Mouse (Mus musculus): ENCODE data around the gene Rhebl1. TPM values are rescaled to one million over a fixed set of nuclear protein-coding genes. Genes with fewer than 3 reads are reported as not detected.

Rhebl1 gene
- total and polyA plus RNA-seq, 3 experiments: 10.1 to 16.6 TPM; not detected in 1

GRCm38 (mm10) chr15:98832161-98833058 lies 61.9 kb downstream of the Rhebl1 start:
- Histone ChIP-seq H3K4me1 (ENCODE audit: control insufficient read depth in 1 of 2, insufficient read depth in 2 of 2, low read length in 2 of 2) (peaks cover 15 to 25% of the 10 kb centered on the region in 2 experiments), H3K79me2 (ENCODE audit: control insufficient read depth, insufficient read depth, low read length, poor library complexity) (peaks cover 27% of the 10 kb centered on the region), H3K36me3 (ENCODE audit: control insufficient read depth in 1 of 2, insufficient read depth in 2 of 2, low read length in 2 of 2) (peaks cover 3 to 25% of the 10 kb centered on the region in 2 experiments; a peak in 3 of 4 replicates), H3K27me3 (ENCODE audit: control insufficient read depth in 1 of 2, insufficient read depth in 2 of 2, low read length in 2 of 2) (no peaks in the 10 kb centered on the region), H3K9ac (ENCODE audit: control insufficient read depth, low read depth, low read length, poor library complexity, severe bottlenecking) (peak overlapping the region; percentile 75), H3K27ac (ENCODE audit: control insufficient read depth, low read depth, low read length) (peak overlapping the region; percentile 97), H3K4me3 (ENCODE audit: control insufficient read depth in 1 of 2, insufficient read depth in 1 of 2, low read depth in 2 of 2, low read length in 2 of 2) (peak overlapping the region; percentile 41 to 62), H3K9me3 (replicated peaks; ENCODE audit: insufficient read depth, low read length) (no peaks in the 10 kb centered on the region)
- DNase-seq (ENCODE audit: low read depth, low spot score): peak; percentile 93
- TF ChIP-seq ZKSCAN1 (IDR thresholded peaks at IDR 0.05; ENCODE audit: low read depth, low read length): no peak
- no peak; the same call in 1 of the 2 replicates for TF ChIP-seq GABPA (IDR thresholded peaks at IDR 0.05; ENCODE audit: low read depth, low read length)
- TF ChIP-seq GATA1 (IDR thresholded peaks at IDR 0.05; ENCODE audit: low read depth, low read length): peak; percentile 90
- TF ChIP-seq CHD1 (IDR thresholded peaks at IDR 0.05; ENCODE audit: low read depth, low read length): peak; percentile 97
- TF ChIP-seq RAD21 (IDR thresholded peaks at IDR 0.05; ENCODE audit: low read depth, low read length): no peak
- TF ChIP-seq JUND (IDR thresholded peaks at IDR 0.05; ENCODE audit: low read depth, low read length): 0 out of 2 replicates have a peak, but pooled peaks have one; percentile 23
- TF ChIP-seq MAFK (IDR thresholded peaks at IDR 0.05; ENCODE audit: borderline replicate concordance, low read depth, low read length): no peak
- TF ChIP-seq NELFE (IDR thresholded peaks at IDR 0.05; ENCODE audit: low read depth, low read length): peak; percentile 48; the same call in 1 of the 2 replicates
- 0 out of 2 replicates have a peak, but pooled peaks have one; percentile 47 for TF ChIP-seq MYC (IDR thresholded peaks at IDR 0.05; ENCODE audit: low read depth, low read length)
- TF ChIP-seq USF1 (IDR thresholded peaks at IDR 0.05; ENCODE audit: low read depth, low read length): no peak
- no peak for TF ChIP-seq POLR2AphosphoS5 (IDR thresholded peaks at IDR 0.05; ENCODE audit: borderline replicate concordance, low read depth, low read length)
- TF ChIP-seq POLR2A (IDR thresholded peaks at IDR 0.05; ENCODE audit: control insufficient read depth in 1 of 2, insufficient read depth in 1 of 2, low read depth in 1 of 2, low read length in 2 of 2, poor library complexity in 1 of 2): peak; percentile 37 to 55; a peak in 1 of 4 replicates
- TF ChIP-seq ETS1 (IDR thresholded peaks at IDR 0.05; ENCODE audit: low read depth, low read length): 0 out of 2 replicates have a peak, but pooled peaks have one; percentile 55
- TF ChIP-seq NRF1 (IDR thresholded peaks at IDR 0.05; ENCODE audit: insufficient read depth, low read depth, low read length, poor library complexity, severe bottlenecking): no peak
- TF ChIP-seq SIN3A (IDR thresholded peaks at IDR 0.05; ENCODE audit: low read length): peak; percentile 74
- TF ChIP-seq RCOR1 (IDR thresholded peaks at IDR 0.05; ENCODE audit: low read depth, low read length): 0 out of 2 replicates have a peak, but pooled peaks have one; percentile 18
- TF ChIP-seq E2F4 (IDR thresholded peaks at IDR 0.05; ENCODE audit: borderline replicate concordance, low read depth, low read length): 0 out of 2 replicates have a peak, but pooled peaks have one; percentile 35
- 0 out of 2 replicates have a peak, but pooled peaks have one; percentile 47 for TF ChIP-seq KAT2A (conservative IDR thresholded peaks at IDR 0.05; ENCODE audit: low read depth, low read length)
- peak; percentile 62 for TF ChIP-seq MXI1 (IDR thresholded peaks at IDR 0.05; ENCODE audit: low read depth, low read length)
- TF ChIP-seq TAL1 (IDR thresholded peaks at IDR 0.05; ENCODE audit: low read length): peak; percentile 52; the same call in 1 of the 2 replicates
- TF ChIP-seq USF2 (IDR thresholded peaks at IDR 0.05; ENCODE audit: borderline replicate concordance in 1 of 2, insufficient read depth in 1 of 2, low read depth in 1 of 2, low read length in 2 of 2): no peak
- peak; percentile 98 for TF ChIP-seq MAZ (IDR thresholded peaks at IDR 0.05; ENCODE audit: low read depth, low read length)
- TF ChIP-seq MEF2A (IDR thresholded peaks at IDR 0.05; ENCODE audit: extremely low read depth, insufficient replicate concordance, low read depth, low read length, poor library complexity, severe bottlenecking): no peak
- peak; percentile 78 for TF ChIP-seq ZNF384 (IDR thresholded peaks at IDR 0.05; ENCODE audit: low read depth, low read length)
- peak; percentile 41 for TF ChIP-seq TCF12 (IDR thresholded peaks at IDR 0.05; ENCODE audit: low read depth, low read length)
- peak; percentile 60 for TF ChIP-seq ELF1 (IDR thresholded peaks at IDR 0.05; ENCODE audit: low read depth, low read length)
- TF ChIP-seq HCFC1 (IDR thresholded peaks at IDR 0.05; ENCODE audit: low read depth, low read length): peak; percentile 70
- TF ChIP-seq UBTF (IDR thresholded peaks at IDR 0.05; ENCODE audit: borderline replicate concordance, insufficient read depth, low read depth, low read length): no peak
- peak; percentile 1; the same call in 1 of the 2 replicates for TF ChIP-seq ZC3H11A (IDR thresholded peaks at IDR 0.05; ENCODE audit: low read depth, low read length)
- TF ChIP-seq TBP (IDR thresholded peaks at IDR 0.05; ENCODE audit: low read depth, low read length): no peak
- TF ChIP-seq POLR2AphosphoS2 (IDR thresholded peaks at IDR 0.05; ENCODE audit: low read length): peak; percentile 55; the same call in 1 of the 2 replicates
- no peak for TF ChIP-seq MYB (IDR thresholded peaks at IDR 0.05; ENCODE audit: low read depth, low read length)
- TF ChIP-seq MAX (IDR thresholded peaks at IDR 0.05; ENCODE audit: low read length): no peak
- no peak for TF ChIP-seq CHD2 (IDR thresholded peaks at IDR 0.05; ENCODE audit: low read length)
